Mouse (Mus musculus) hindbrain, embryonic 15.5 days (tissue): ENCODE measurements around the gene Ndufb3. TPM values are rescaled to one million over a fixed set of nuclear protein-coding genes. Genes with fewer than 3 reads are reported as not detected.
"Not testable (repeated sequence)": the region's sequence is repeated elsewhere in the genome, so short reads cannot be mapped to it uniquely, and the experiment has no call there.

Source experiments
- ATAC-seq: fragments of 200-750 bp; cut with Nextera tagmentation; 2 replicates; pipeline ENCODE4 v1.8.0; 2017; ENCODE audit warnings: low read depth, moderate number of reproducible peaks, moderate TSS enrichment; ENCODE audit not compliant: low FRiP score
- H3K27ac ChIP-seq: fragments of 300-500 bp; sonication (generic); replicated peaks from 2 replicates; pipeline ENCODE4 v1.5.1; 2015; ENCODE audit warnings: mild to moderate bottlenecking, inconsistent platforms
- H3K27me3 ChIP-seq: fragments of 300-500 bp; sonication (generic); 2 replicates; pipeline ENCODE4 v1.6.1; 2015; ENCODE audit warnings: control low read depth, inconsistent platforms
- H3K36me3 ChIP-seq: fragments of 300-500 bp; sonication (generic); 2 replicates; pipeline ENCODE4 v1.6.1; 2015; ENCODE audit warnings: control low read depth, inconsistent platforms
- H3K4me1 ChIP-seq: fragments of 300-500 bp; sonication (generic); replicated peaks from 2 replicates; pipeline ENCODE4 v1.6.1; 2015; ENCODE audit warnings: control low read depth, inconsistent platforms
- H3K4me2 ChIP-seq: fragments of 300-500 bp; sonication (generic); 2 replicates; pipeline ENCODE4 v1.6.1; 2015; ENCODE audit warnings: moderate library complexity, mild to moderate bottlenecking, inconsistent platforms
- H3K4me3 ChIP-seq: fragments of 300-500 bp; sonication (generic); 2 replicates; pipeline ENCODE4 v1.5.1; 2015; ENCODE audit warnings: mild to moderate bottlenecking, inconsistent platforms
- H3K9ac ChIP-seq: fragments of 300-500 bp; sonication (generic); 2 replicates; pipeline ENCODE4 v1.6.1; 2015; ENCODE audit warnings: inconsistent platforms
- H3K9me3 ChIP-seq: fragments of 300-500 bp; sonication (generic); 2 replicates; pipeline ENCODE4 v1.6.1; 2016; ENCODE audit warnings: control low read depth, inconsistent platforms
- WGBS: fragments of 180-500 bp; shearing (Covaris S2); methylation state at CpG from one replicate; pipeline ENCODE4 v1.1.7; 2015; 5-methylcytosine and 5-hydroxymethylcytosine counted together
- polyA plus RNA-seq: library from polyadenylated mRNA; unstranded; fragments of >200 nt; fragmentation: Nextera tagmentation; extraction: Ambion mirVana; gene quantifications from 2 replicates; pipeline ENCODE4 v1.2.1, GENCODE M21; 2015

Ndufb3 gene
- polyA plus RNA-seq, 1 experiment from 2014 or later, result 174 TPM

- Histone ChIP-seq H3K9me3 (no peaks in the 10 kb centered on the region), H3K36me3 (no peaks in the 10 kb centered on the region), H3K27ac (no peak overlapping the region), H3K4me2 (no peak overlapping the region), H3K4me1 (no peaks in the 10 kb centered on the region), H3K27me3 (no peaks in the 10 kb centered on the region), H3K9ac (no peak overlapping the region), H3K4me3 (no peak overlapping the region)
- WGBS, result 75% methylated on average over 6 of the region's 6 CpGs
- no peak for ATAC-seq
Measured at GRCm38 (mm10) chr1:58617978-58618668, 31.9 kb downstream of the Ndufb3 start.

- no peaks in the 10 kb centered on the region for H3K36me3 ChIP-seq
- 96% methylated on average over 2 of the region's 2 CpGs for WGBS
- no peak for ATAC-seq
- H3K27ac ChIP-seq, result no peak overlapping the region
- H3K9ac ChIP-seq, result no peak overlapping the region
- H3K4me3 ChIP-seq, result no peak overlapping the region
- no peaks in the 10 kb centered on the region for H3K27me3 ChIP-seq
- no peak overlapping the region for H3K4me2 ChIP-seq
- no peaks in the 10 kb centered on the region for H3K9me3 ChIP-seq
- no peaks in the 10 kb centered on the region for H3K4me1 ChIP-seq
Measured at GRCm38 (mm10) chr1:58618766-58619165, 32.6 kb downstream of the Ndufb3 start.

- Histone ChIP-seq H3K36me3 (no peaks in the 10 kb centered on the region), H3K9ac (no peak overlapping the region), H3K27ac (no peak overlapping the region), H3K4me2 (no peak overlapping the region), H3K9me3 (no peaks in the 10 kb centered on the region), H3K4me3 (no peak overlapping the region), H3K27me3 (no peaks in the 10 kb centered on the region), H3K4me1 (no peaks in the 10 kb centered on the region)
- WGBS, result 85% methylated on average over 3 of the region's 3 CpGs
- ATAC-seq, result no peak
Measured at GRCm38 (mm10) chr1:58621251-58621650, 35.1 kb downstream of the Ndufb3 start.

- no peak overlapping the region for H3K4me3 ChIP-seq
- H3K9ac ChIP-seq, result no peak overlapping the region
- no peaks in the 10 kb centered on the region for H3K4me1 ChIP-seq
- H3K27me3 ChIP-seq, result no peaks in the 10 kb centered on the region
- H3K36me3 ChIP-seq, result no peaks in the 10 kb centered on the region
- no peaks in the 10 kb centered on the region for H3K9me3 ChIP-seq
- no peak overlapping the region for H3K4me2 ChIP-seq
- 70% methylated on average over 7 of the region's 7 CpGs for WGBS
- no peak overlapping the region for H3K27ac ChIP-seq
- peak; percentile 48; the same call in 1 of the 2 replicates for ATAC-seq
Measured at GRCm38 (mm10) chr1:58621996-58622748, 36.0 kb downstream of the Ndufb3 start.

GRCm38 (mm10) chr1:58628847-58629246 is 42.7 kb downstream of the Ndufb3 start:
- ATAC-seq, H3K9ac ChIP-seq, H3K4me3 ChIP-seq, H3K4me1 ChIP-seq, H3K27ac ChIP-seq, H3K4me2 ChIP-seq, H3K36me3 ChIP-seq, H3K9me3 ChIP-seq, H3K27me3 ChIP-seq: not testable (repeated sequence)
- WGBS, result 73% methylated on average over 1 of the region's 2 CpGs

Other genes with a start within 250 kb of the Ndufb3 start
- 314 and 328 TPM in 2 replicates for gene Bzw1, start 193.5 kb upstream of the Ndufb3 start, polyA plus RNA-seq
- 145 and 151 TPM in 2 replicates for gene Clk1, start 162.3 kb upstream of the Ndufb3 start, polyA plus RNA-seq
- gene Nif3l1, start 141.2 kb upstream of the Ndufb3 start, polyA plus RNA-seq, result 48.7 and 50.5 TPM in 2 replicates
- 51.8 and 52.4 TPM in 2 replicates for gene Ppil3, start 140.9 kb upstream of the Ndufb3 start, polyA plus RNA-seq
- gene Orc2, start 81.3 kb upstream of the Ndufb3 start, polyA plus RNA-seq, result 21.7 and 22.3 TPM in 2 replicates
- 12.9 and 14.5 TPM in 2 replicates for gene Fam126b, start 61 bp upstream of the Ndufb3 start, polyA plus RNA-seq
- gene Als2cr12, start 109.6 kb downstream of the Ndufb3 start, polyA plus RNA-seq, result not detected in 2 replicates
- gene Cflar, start 125.1 kb downstream of the Ndufb3 start, polyA plus RNA-seq, result 17.2 and 17.3 TPM in 2 replicates
- 6.6 TPM in 2 replicates for gene Casp8, start 209.0 kb downstream of the Ndufb3 start, polyA plus RNA-seq